Mouse (Mus musculus) neutrophil, adult 5-6 weeks (primary cell): ENCODE data around the gene Gulp1. TPM values are rescaled to one million over a fixed set of nuclear protein-coding genes. Genes with fewer than 3 reads are reported as not detected.

Experiments used
- ATAC-seq: fragments of 151-379, 151-347 bp; 2 replicates; pipeline ENCODE4 v1.8.0; 2017; ENCODE audit warnings: mild to moderate bottlenecking, moderate TSS enrichment; ENCODE audit not compliant: insufficient number of reproducible peaks, poor library complexity, low FRiP score, severe bottlenecking; ENCODE audit errors: extremely low read depth
- total RNA-seq: library from RNA; stranded (forward); fragments of 200-1000 nt; gene quantifications from 2 replicates; pipeline ENCODE4 v1.2.3, GENCODE M21; 2017

The Gulp1 gene
- total RNA-seq, 1 experiment from 2014 or later = 0.12 TPM

DNA sequence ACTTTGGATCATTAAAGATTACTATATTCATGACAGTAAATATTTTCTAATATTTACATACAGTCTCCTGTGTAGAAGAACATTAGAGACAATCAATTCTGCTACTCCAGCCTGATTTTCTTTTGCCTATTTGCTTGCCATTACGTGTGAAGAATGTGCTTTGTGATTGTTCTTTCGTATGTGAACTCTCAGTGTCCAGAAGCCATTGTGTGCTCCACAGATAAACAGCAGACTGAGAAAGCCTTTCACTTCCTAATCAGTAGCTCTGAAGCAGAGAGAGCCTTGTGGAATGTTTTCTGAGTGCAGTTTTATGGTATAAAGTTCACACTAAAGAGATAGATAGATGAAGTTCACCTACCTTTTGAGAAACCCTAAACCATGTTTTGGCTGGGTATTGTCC, 131.2 kb downstream of the Gulp1 start:
- no peak for ATAC-seq

DNA sequence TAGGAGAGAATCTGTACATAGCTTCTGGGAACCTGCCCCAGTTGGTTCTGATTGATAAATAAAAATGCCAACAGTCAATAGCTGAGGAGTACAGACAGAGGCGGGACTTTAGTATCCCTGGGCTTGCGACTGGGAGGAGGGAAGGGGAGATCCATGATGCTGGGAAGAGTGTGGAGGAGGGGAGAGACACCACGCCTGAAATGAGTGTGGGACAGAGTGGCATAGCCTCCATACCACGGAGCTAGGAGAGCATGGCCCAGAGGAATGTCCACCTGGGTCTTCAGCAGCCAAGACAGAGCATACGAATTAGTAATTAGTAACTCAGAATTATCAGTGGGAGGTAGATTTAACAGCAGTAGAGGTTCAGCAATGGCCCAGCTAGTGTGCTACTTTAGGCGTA, 132.4 kb downstream of the Gulp1 start:
- no peak for ATAC-seq

DNA sequence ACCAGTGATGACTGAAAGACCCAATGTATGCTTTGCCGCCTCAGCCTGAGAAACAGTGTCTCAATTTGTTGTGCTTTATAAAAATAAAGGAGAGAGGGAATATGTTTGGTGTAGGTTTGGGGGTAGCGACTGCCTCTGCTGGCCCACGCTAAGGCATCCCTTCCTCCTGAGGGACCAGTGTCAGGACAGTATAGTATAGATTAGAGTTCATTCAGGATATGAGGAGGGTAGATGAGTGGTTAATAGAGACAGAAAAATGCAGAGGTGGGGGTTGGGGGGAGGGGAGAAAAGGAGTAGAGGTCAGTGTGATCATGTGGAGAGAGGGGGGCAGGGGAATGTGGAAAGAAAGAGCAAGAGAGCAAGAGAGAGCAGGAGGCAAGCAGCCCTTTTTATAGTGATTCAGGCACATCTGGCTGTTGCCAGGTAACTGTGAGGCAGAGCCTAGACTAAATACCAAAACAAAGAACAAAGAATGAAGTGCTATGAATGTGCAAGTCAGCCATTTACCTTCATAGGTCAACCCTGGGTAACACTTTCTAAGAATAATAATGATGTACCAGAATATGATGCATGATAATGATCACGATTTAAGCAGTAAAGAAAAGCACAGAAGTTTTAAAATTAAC, 169.6 kb downstream of the Gulp1 start:
- ATAC-seq = no peak

DNA sequence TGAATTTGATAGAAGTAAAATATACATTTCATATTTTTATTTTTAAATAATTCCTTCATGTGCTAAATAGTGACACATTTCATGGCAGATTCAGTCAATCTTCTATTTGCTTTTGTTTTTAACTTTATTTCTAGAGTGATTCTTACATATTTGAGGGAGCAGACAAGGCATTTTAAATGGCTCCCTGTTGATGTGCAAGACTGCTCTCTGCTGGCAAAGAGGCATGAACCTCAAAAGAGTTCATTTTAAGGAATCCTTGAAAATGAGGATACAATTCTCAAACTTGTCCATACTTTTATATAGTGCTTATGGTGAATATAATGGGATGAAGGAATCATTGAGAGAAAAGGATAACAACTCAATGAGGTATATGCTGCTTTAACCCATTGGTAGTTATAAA, 189.9 kb downstream of the Gulp1 start:
- ATAC-seq = no peak

DNA sequence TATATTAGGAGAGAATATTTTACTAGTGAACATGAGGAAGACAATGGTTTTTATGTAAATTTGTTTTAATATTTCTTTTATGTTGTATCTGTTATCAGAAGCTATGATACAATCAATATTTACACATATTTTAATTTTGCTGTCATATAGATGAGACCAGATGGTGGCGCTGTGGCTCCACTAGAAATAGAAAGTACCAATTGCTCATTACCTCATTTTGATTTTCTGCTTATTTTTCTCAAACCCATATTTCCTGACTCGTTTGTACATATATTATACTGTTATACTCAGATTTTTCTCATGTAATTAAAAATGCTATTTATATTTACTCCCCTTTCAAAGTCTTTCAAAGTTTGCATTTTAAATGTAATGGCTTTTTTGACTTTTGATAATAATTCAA, 194.4 kb downstream of the Gulp1 start:
- no peak for ATAC-seq

DNA sequence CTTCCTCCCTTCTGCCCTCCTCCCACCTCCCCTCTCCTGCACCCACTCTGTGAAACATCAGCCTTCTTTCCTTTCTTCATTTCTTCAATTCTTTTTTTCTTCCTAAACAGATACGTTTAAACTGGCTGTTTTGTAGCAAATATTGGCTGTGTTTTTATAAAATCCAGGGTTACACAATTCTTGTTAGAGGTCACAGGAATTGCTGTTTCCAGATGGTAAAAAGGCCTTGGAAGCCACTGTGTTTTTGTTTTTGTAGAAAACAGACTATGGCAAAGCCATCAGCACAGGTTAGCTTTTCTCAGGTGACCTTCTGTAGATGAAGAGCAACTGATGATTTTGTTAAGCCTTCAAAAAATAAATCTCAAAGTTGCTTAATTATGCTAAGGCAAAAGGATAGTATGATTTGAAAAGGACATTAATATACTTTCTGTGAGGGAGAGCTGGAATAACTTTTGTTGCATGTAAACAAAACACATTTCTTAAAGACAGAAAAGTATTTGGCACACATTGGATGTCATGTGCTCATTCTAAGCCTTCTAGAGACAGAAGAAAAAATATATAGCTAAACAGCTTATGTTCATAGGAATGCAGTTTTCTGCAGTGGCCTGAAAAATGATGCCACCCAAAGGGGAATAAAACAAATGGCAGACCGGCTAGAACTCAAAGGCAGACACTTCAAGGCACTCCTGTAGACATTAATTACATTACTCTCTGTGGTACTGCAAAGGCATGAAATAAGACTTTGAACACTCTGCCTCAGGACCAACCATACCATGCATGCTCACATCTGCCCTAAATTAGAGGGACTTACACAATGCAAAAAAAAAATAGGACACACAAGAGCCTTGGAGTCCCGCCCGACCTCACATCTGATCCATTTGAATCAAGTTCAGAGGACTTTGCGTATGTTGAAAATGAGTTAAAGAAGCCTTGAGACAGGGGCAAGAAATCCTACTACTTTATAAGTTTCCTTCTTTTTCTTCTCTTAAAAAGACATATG, 199.7 kb downstream of the Gulp1 start:
- ATAC-seq = no peak

DNA sequence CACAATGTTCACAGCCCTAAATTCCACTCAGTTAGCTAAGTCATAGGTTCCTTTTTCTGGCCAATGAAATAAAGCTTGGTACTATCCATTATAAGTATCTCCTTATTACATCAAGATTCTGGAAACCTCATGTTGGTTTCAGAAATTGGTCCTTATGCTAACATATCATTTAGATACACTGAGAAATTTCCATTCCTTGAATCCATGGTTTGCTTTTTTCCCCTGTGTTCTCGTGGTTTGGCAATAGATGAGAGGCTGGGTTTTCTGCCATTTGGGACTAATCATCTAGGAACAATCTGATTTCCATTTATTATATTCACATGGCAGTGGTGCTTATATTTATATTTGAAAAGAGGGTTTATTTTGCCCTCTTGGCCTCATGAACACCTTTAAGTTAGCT, 226.9 kb downstream of the Gulp1 start:
- ATAC-seq = no peak

DNA sequence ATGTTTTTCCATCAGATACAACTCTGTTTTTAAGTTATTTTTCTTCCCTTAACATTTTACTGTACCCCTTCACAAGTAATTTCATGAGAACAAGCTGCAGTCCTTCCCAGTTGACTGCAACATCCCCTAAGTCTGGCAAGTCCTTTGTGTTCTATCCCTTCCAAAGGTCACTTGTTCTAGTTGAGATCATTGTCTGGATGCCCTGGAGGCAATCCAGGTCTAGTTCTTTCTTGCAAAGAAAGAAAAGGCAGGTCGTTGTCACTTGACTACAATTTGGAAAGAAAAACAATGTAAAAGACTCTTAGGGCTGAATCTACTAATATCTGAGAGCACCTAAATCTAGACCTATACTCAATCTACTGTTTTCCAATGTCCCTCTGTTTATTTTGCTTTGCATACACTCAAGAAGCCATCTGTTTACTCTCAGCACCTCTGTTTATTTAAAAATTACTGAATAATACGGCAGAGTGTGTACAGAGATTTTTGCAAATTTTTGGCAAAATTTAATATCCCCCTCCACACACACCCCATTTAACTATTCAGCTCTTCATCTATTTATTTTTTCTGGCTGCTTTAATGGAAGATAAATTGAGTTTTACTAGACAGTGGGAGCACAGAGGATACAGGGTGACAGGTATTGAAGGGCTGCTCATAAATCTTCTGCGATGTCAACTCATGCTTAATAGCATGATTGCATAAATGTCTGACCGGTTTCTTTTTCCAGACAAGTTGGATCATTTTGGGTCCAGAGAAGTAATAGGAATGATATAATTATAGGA, 252.5 kb downstream of the Gulp1 start:
- ATAC-seq = no peak

DNA sequence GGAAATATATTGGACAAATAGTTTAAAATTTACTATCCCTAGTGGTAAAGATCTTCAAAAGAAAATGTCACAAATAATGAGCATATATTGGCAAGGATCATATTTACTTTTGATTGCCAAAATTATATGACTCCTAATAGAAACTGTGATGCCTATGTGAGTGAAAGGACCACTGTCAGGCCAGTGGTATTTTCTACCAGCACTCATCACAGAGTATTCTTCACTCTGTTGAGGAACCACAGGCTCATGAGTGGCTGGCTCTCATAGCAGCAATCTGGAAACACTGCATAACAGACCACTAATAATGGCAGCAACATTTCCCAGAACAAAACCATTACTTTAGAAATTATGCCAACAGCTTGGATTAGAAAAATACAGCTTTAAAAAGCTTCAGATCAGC, 255.1 kb downstream of the Gulp1 start:
- ATAC-seq = no peak

DNA sequence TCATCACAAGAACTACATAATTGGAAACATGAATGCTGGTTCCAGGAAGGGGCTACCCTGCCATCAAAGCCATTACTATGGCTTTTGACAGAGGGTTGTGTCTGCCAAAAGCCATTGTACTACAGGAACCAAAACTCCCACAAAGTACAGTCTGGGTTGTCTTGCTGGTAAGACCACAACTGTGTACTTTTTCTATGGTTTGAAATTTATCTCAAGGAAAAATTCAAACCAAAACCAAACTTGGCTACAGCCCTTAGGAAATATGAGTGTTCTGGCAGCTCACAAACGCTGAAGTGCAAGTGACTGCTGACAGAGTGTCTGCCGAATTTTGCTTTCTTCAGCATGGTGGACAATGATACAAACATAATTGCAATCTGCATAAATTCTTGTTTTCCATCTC, 259.0 kb downstream of the Gulp1 start:
- no peak for ATAC-seq

DNA sequence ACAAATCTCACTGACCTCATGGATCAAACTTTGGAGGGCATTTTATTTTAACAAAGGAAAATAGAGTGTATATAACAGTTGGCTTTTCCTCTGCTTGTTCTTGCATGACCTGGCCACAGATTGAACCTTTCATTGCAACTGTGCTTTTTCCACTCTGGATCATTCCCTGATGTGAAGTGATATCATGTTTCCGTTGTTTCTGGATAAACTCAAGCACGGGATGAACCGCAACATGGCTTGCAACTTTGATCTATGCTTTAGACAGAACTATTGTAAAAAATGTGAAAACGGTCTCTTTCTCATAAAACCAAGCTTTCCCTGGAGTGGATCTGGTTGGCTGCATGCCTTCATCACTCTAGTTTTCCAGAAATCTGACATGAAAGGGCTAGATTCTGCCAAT, 282.6 kb downstream of the Gulp1 start:
- no peak for ATAC-seq
